ENCODE assay signal across 9 mouse cellular contexts in genomic region chr17:78809019-78809418, GRCm38 (mm10). TPM values are rescaled to one million over a fixed set of nuclear protein-coding genes. Genes with fewer than 3 reads are reported as not detected.
DNase-seq lines count a peak whose midpoint lies in the region; ATAC-seq and TF ChIP-seq lines count a peak whose summit lies in the region.
"Had no signal": no experiment of that assay in that cellular context is flagged by ENCODE, and none has a peak within 500 bp of the region (broad histone marks: within the 10 kb centered on the region; RNA-seq: fewer than 3 reads in every experiment).

No protein-coding gene starts in this region.

- no peak for DNase-seq in kidney, postnatal 14 days
- DNase-seq in brain, embryonic 14.5 days (ENCODE audit: low read depth), result peak; percentile 41
- DNase-seq in spleen, adult 12 weeks (ENCODE audit: low spot score), result no peak
- DNase-seq in frontal cortex, postnatal 36 days (ENCODE audit: low spot score in 2 of 2), result no peak
- no peak for DNase-seq in spleen, postnatal 14 days (ENCODE audit: low spot score in 2 of 2)

- H3K4me2 ChIP-seq in kidney, embryonic 16.5 days (replicated peaks; ENCODE audit: low read depth, low read length), result no peak overlapping the region
- no peak overlapping the region for H3K4me2 ChIP-seq in liver, embryonic 16.5 days (ENCODE audit: low read depth, low read length)
- H3K4me2 ChIP-seq: midbrain, embryonic 13.5 days had no signal

- H3K27ac ChIP-seq in kidney, embryonic 16.5 days (ENCODE audit: low read length), result no peak overlapping the region
- no peak overlapping the region for H3K27ac ChIP-seq in liver, embryonic 16.5 days (ENCODE audit: low read length)
- H3K27ac ChIP-seq: midbrain, embryonic 13.5 days had no signal

- H3K4me3 ChIP-seq in kidney, embryonic 16.5 days (ENCODE audit: low read length), result no peak overlapping the region
- no peak overlapping the region for H3K4me3 ChIP-seq in E14TG2a.4 (replicated peaks; ENCODE audit: low read length)
- no peak overlapping the region for H3K4me3 ChIP-seq in liver, embryonic 16.5 days (ENCODE audit: low read depth, low read length)
- H3K4me3 ChIP-seq: midbrain, embryonic 13.5 days had no signal

- peaks cover 7% of the 10 kb centered on the region; the same call in 1 of the 2 replicates for H3K36me3 ChIP-seq in kidney, embryonic 16.5 days (ENCODE audit: insufficient read depth, low read length)
- H3K36me3 ChIP-seq in E14TG2a.4 (ENCODE audit: insufficient read depth, low read length), result peaks cover 12% of the 10 kb centered on the region
- H3K36me3 ChIP-seq in liver, embryonic 16.5 days (ENCODE audit: control insufficient read depth, insufficient read depth), result 0 out of 2 replicates have a peak, but pooled peaks cover 5% of the 10 kb centered on the region

- no peaks in the 10 kb centered on the region for H3K27me3 ChIP-seq in kidney, embryonic 16.5 days (ENCODE audit: insufficient read depth, low read length)
- no peaks in the 10 kb centered on the region for H3K27me3 ChIP-seq in E14TG2a.4 (ENCODE audit: insufficient read depth, low read length)
- no peaks in the 10 kb centered on the region for H3K27me3 ChIP-seq in liver, embryonic 16.5 days (ENCODE audit: control insufficient read depth, insufficient read depth, low read depth, low read length)
- H3K27me3 ChIP-seq: midbrain, embryonic 13.5 days had no signal

- no peaks in the 10 kb centered on the region for H3K9me3 ChIP-seq in kidney, embryonic 16.5 days (ENCODE audit: low read length)
- no peaks in the 10 kb centered on the region for H3K9me3 ChIP-seq in E14TG2a.4 (ENCODE audit: low read length)
- H3K9me3 ChIP-seq in liver, embryonic 16.5 days (replicated peaks; ENCODE audit: control insufficient read depth, low read length), result no peaks in the 10 kb centered on the region
- H3K9me3 ChIP-seq: midbrain, embryonic 13.5 days had no signal

- peak; percentile 51 for TF ChIP-seq CTCF in E14TG2a.4 (conservative IDR thresholded peaks at IDR 0.05; ENCODE audit: low read length)
- TF ChIP-seq CTCF in brain, embryonic 14.5 days (IDR thresholded peaks at IDR 0.05; ENCODE audit: borderline replicate concordance, extremely low read depth, insufficient read depth, insufficient read length), result peak; percentile 39; the same call in 1 of the 2 replicates

- TF ChIP-seq POLR2A in brain, embryonic 14.5 days (IDR thresholded peaks at IDR 0.05; ENCODE audit: borderline replicate concordance, extremely low read depth, insufficient read depth, insufficient read length, poor library complexity, severe bottlenecking), result no peak

- ATAC-seq in kidney, embryonic 16.5 days (ENCODE audit: low FRiP score, low TSS enrichment), result peak; percentile 46; the same call in 1 of the 2 replicates
- ATAC-seq in liver, embryonic 16.5 days (ENCODE audit: low read depth), result peak; percentile 47; the same call in 1 of the 2 replicates
- ATAC-seq: midbrain, embryonic 13.5 days had no signal

- no peaks in the 10 kb centered on the region for H3K4me1 ChIP-seq in kidney, embryonic 16.5 days (ENCODE audit: insufficient read depth, low read length)
- no peaks in the 10 kb centered on the region for H3K4me1 ChIP-seq in E14TG2a.4 (replicated peaks; ENCODE audit: low read depth, low read length)
- no peaks in the 10 kb centered on the region for H3K4me1 ChIP-seq in liver, embryonic 16.5 days (ENCODE audit: control insufficient read depth, low read depth, low read length)
- H3K4me1 ChIP-seq: midbrain, embryonic 13.5 days had no signal

- no peak overlapping the region for H3K9ac ChIP-seq in kidney, embryonic 16.5 days (replicated peaks; ENCODE audit: low read length)
- H3K9ac ChIP-seq in liver, embryonic 16.5 days (ENCODE audit: low read depth, low read length), result no peak overlapping the region
- H3K9ac ChIP-seq: midbrain, embryonic 13.5 days had no signal

RNA-seq across cellular contexts. Expression of gene Heatr5b, which starts 26.1 kb away (rescaled TPM):
- 13.0 and 14.7 TPM in 2 replicates for polyA plus RNA-seq in kidney, embryonic 16.5 days (2015; fragmentation: Nextera tagmentation; extraction: Ambion mirVana)
- polyA plus RNA-seq in brain, embryonic 14.5 days (2012; rRNA removed), result 32.6 and 41.0 TPM in 2 replicates
- polyA plus RNA-seq in liver, embryonic 16.5 days (2015; fragmentation: Nextera tagmentation; extraction: Ambion mirVana), result 4.4 and 4.7 TPM in 2 replicates

RNA-seq across cellular contexts. Expression of gene Gpatch11, which starts 26.3 kb away (rescaled TPM):
- 40.5 and 41.1 TPM in 2 replicates for polyA plus RNA-seq in kidney, embryonic 16.5 days (2015; fragmentation: Nextera tagmentation; extraction: Ambion mirVana)
- polyA plus RNA-seq in brain, embryonic 14.5 days (2012; rRNA removed), result 23.3 and 24.0 TPM in 2 replicates
- 13.0 and 14.5 TPM in 2 replicates for polyA plus RNA-seq in liver, embryonic 16.5 days (2015; fragmentation: Nextera tagmentation; extraction: Ambion mirVana)
